Mouse (Mus musculus) heart, postnatal 4 days (tissue): ENCODE measurements around the gene Cd4. TPM values are rescaled to one million over a fixed set of nuclear protein-coding genes. Genes with fewer than 3 reads are reported as not detected.
"Not testable (repeated sequence)": the region's sequence is repeated elsewhere in the genome, so short reads cannot be mapped to it uniquely, and the experiment has no call there.

Experiments
- DNase-seq: peaks from one replicate; pipeline ENCODE4 v3.0.0; 2021
- total RNA-seq, 2 experiments: library from RNA; stranded (reverse); gene quantifications; 2 replicates each; pipeline ENCODE4 v1.2.3; 2021

Gene Cd4
- total RNA-seq, 2 experiments from 2014 or later: 0.41 to 0.55 TPM

DNA sequence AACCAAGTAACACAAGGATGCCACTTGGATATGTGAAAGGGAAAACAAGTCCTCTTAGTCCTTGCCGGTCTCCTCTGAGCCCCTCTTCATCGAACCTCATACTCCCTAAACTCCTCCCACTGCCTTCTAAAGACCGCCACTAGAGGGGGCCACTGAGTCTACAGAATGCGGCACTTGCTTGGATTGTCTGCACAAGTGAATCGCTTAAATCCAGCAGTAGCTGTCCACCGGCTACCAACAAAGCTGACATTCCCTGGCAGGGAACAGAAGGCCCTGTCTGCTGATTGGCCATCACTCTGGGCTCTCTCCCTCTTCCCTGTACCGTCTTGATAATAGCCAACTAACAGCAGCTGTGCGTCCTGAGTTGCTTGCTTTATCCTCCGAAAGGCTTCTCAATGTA lies 40.7 kb downstream of the Cd4 start:
- peak; percentile 97 for DNase-seq

- DNase-seq: peak; percentile 58
Measured at GRCm38 (mm10) chr6:124840241-124841167, 47.5 kb downstream of the Cd4 start, which contains the start of gene Gnb3. Gene Gnb3, minus strand, starts transcription at chr6:124840275.

DNA sequence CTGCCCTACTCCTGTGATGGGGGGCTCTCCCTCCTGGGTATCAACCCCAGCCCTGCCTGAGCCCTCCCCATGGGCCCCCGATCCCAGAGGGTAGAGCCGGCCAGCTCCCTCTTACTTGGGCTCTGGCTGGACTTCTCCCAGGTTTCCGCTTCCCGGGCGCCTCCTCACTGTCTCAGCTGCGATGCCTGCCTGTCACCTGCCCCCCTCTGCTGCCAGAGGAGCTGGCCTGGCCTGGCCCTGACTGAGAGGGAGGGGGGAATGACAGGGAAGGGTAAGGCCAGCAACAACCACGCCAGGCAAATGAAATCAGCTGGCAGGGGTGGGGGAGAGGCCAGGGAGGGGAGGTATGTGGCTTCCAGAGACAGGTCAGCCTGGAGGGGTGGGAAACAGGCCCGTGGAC lies 48.2 kb downstream of the Cd4 start:
- peak; percentile 53 for DNase-seq

DNA sequence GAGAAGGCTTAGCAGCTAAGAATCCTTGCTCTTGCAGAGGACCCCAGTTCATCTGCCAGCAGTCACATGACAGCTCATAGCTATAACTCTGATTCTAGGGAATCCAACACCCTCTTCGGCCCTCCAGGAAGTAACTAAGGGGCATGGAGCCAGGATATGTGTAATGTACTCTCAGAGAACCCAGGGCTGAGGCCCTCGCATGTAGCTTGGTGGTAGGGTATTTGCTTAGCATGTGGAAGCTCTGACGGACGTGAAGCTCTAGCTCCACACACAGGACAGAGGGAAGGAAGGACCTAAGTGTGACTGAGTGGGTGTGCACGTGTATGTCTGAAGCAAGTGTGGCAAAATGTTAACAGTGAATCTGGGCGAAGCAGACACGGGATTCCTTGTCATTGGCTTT lies 51.6 kb downstream of the Cd4 start:
- DNase-seq: no peak

DNA sequence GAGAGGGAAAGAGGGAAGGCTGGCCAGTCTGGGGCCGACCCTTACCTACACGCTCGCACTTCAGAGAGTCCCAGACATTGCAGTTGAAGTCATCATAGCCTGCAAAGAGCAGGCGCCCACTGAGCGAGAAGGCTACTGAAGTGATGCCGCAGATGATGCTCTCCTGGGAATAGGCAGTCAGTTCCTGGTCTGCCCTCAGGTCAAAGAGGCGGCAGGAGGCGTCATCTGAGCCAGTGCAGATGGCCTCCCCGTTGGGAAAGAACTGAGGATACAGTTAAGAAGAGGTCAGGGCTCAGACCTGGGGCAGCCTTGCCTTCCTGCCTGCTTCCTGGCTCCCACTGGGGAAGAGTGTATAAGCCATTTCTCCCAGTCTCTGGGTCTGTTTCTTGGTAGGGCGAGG lies 52.5 kb downstream of the Cd4 start:
- DNase-seq: no peak

DNA sequence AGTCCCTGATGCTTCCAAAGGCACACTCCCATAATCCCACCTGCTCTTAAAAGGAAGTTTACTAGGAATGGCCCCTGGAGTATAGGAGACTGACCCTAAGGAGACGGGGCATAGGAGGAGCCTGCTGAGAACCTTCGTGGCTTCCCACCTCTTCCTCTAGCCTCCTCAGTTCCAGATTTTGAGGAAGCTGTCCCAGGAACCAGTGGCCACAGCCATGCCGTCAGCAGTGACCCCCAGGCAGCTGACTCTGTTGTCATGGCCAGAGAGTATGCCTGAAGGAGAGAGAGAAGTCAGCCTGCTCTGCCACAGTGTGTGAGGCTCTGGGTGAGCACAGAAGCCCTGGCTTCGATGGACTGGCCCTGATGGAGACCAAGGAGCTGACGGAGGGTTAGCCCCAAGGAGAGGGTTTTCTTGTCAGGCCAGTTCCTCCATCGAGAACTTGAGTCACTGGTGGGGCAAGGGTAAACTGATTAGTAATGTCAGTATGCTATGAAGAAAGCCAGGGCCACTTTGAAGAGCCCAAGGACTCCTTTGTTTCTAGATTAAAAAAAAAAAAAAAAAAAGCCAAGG lies 53.4 kb downstream of the Cd4 start:
- DNase-seq: no peak

DNA sequence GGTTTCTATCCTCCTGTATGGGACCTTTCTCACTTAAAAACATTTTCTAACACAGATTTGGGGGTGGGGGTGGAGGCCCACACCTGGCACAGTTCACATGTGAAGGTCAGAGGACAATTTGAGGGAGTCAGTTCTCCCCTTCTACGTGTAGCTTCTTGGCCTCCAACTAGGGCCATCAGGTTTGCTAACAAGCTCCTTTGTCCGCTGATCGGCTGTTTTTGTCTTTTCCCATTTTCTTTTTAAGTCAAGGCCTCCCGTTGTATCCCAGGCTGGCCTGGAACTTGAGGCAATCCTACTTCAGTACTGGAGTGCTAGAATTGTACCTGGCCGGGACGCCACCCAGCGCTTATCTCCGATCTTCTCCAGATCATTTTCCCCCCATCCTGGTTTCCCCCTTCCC lies 56.4 kb downstream of the Cd4 start:
- no peak for DNase-seq

DNA sequence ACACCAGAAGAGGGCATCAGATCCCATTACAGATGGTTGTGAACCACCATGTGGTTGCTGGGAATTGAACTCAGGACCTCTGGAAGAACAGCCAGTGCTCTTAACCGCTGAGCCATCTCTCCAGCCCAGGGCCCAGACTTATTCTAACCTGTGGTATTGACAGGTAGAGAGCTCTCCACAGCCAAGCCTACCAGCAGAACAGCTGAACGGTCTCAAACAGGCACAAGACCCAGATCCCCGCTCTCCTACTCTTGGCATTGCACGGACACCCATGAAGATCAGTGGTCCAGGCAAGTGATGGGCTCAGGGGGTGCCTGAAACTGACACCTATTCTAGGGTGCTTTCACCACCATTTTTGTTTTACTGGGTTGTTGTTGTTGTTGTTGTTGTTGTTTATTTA lies 56.8 kb downstream of the Cd4 start:
- DNase-seq: not testable (repeated sequence)

- peak; percentile 94 for DNase-seq
Measured at GRCm38 (mm10) chr6:124829799-124830700, 58.0 kb downstream of the Cd4 start.

GRCm38 (mm10) chr6:124828868-124829798 lies 58.9 kb downstream of the Cd4 start, which contains the start of the genes Usp5 and Cdca3:
Gene Usp5, minus strand, starts transcription at chr6:124829484.
Gene Cdca3, plus strand, starts transcription at chr6:124829547.
- peak; percentile 98 for DNase-seq

GRCm38 (mm10) chr6:124828101-124828592 lies 59.9 kb downstream of the Cd4 start:
- DNase-seq: peak; percentile 48

DNA sequence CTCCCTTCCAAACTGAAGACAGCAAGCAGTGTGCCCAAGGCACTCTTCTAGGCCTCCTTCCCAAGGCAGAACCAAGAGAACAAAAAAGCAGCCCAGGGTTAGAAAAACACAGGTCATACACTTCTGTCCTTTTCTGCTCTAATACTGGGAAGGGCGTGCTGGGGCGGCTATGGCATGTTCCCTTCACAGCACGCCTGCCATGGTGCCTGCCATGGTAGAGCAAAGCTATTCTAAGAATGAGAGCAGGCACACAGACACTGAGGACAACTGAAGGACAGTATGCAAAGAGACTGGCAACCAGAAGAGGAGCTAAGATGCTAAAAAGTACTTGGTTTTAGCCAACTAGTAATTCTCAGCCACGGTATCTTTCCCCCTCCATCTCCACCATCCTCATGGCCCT lies 66.0 kb downstream of the Cd4 start:
- DNase-seq: no peak

DNA sequence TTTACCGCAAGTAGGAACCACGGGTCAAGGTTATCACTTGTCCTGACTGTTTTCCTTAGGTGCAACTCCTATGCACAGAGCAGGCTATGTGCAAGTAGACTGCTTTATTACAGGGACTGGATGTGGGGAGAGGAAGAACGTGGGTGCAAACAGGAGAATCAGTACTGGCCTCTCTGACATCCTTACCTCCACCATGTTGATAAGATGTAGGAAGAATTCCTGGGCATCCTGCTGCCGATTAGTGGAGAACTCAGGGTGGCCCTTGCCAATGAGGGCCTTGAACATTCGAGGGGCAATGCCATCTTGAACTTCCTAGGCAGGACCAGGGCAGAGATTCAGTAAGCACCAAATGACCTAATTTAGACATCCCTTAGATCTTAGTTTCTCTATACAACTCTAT lies 67.1 kb downstream of the Cd4 start:
- no peak for DNase-seq

DNA sequence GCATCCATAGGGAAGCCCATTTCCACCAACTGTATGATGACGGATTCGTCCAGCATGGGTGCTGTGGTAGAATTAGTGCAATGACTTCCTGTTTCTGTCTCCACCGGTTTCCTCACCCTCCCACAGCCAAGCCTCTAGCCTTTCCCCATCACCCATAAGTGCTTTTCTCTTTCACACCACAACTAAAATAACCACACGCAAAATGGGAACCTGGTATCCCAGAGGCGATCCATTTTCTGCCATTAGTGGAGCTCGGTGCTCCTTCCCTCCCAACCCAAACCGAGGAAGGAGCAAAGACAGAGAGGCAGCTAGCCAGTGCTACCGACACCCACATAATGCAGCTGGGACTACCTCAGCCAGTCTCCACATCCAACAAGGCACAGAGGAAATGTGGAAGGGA lies 70.0 kb downstream of the Cd4 start:
- no peak for DNase-seq

GRCm38 (mm10) chr6:124817563-124817962 lies 70.5 kb downstream of the Cd4 start:
- no peak for DNase-seq

- no peak for DNase-seq
Measured at GRCm38 (mm10) chr6:124817125-124817524, 70.9 kb downstream of the Cd4 start.

GRCm38 (mm10) chr6:124816611-124817010 lies 71.4 kb downstream of the Cd4 start:
- DNase-seq: no peak

- no peak for DNase-seq
Measured at GRCm38 (mm10) chr6:124814858-124815774, 72.9 kb downstream of the Cd4 start.
